Mouse (Mus musculus) kidney, postnatal 0 days (tissue): ENCODE measurements at regions not wholly inside any gene's neighbourhood (a gene's known extent, or its start where the extent isn't known, plus 50 kb on each side); places are given as distances from the start of the nearest gene placed in this dataset.
A peak's percentile ranks its signal among the peaks of the same experiment; 100 is the strongest.

ENCODE experiments used
- ATAC-seq: fragments of 200-750 bp; cut with Nextera tagmentation; replicated peaks from 2 replicates; pipeline ENCODE4 v1.8.0; 2017; ENCODE audit warnings: low read depth, moderate number of reproducible peaks, moderate TSS enrichment, moderate library complexity; ENCODE audit not compliant: low FRiP score
- DNase-seq: peaks from one replicate; pipeline ENCODE4 v3.0.0-alpha.2; 2016; ENCODE audit warnings: low spot score
- H3K27ac ChIP-seq: fragments of 300-500 bp; sonication (generic); 2 replicates; pipeline ENCODE4 v1.5.1; 2014; ENCODE audit warnings: mild to moderate bottlenecking
- H3K27me3 ChIP-seq: fragments of 300-500 bp; sonication (generic); 2 replicates; pipeline ENCODE4 v1.6.1; 2014; ENCODE audit warnings: low read length, mixed read lengths; ENCODE audit not compliant: insufficient read depth
- H3K36me3 ChIP-seq: fragments of 300-500 bp; sonication (generic); 2 replicates; pipeline ENCODE4 v1.6.1; 2014; ENCODE audit warnings: low read length, mixed read lengths; ENCODE audit not compliant: insufficient read depth
- H3K4me1 ChIP-seq: fragments of 300-500 bp; sonication (generic); replicated peaks from 2 replicates; pipeline ENCODE4 v1.6.1; 2014; ENCODE audit warnings: antibody characterized with exemption, low read length, mixed read lengths; ENCODE audit not compliant: insufficient read depth
- H3K4me2 ChIP-seq: fragments of 300-500 bp; sonication (generic); 2 replicates; pipeline ENCODE4 v1.6.1; 2014; ENCODE audit warnings: mild to moderate bottlenecking, low read length, moderate library complexity, mixed read lengths
- H3K4me3 ChIP-seq: fragments of 300-500 bp; sonication (generic); replicated peaks from 2 replicates; pipeline ENCODE4 v1.5.1; 2014; ENCODE audit warnings: low read depth, low read length
- H3K9ac ChIP-seq: fragments of 300-500 bp; sonication (generic); 2 replicates; pipeline ENCODE4 v1.6.1; 2014; ENCODE audit warnings: low read depth, low read length
- H3K9me3 ChIP-seq: fragments of 300-500 bp; sonication (generic); replicated peaks from 2 replicates; pipeline ENCODE4 v1.6.1; 2016; ENCODE audit warnings: low read length, inconsistent platforms, mixed read lengths
- CTCF ChIP-seq: IDR thresholded peaks from 2 replicates; pipeline ENCODE4 v1.5.1; 2016; ENCODE audit warnings: antibody characterized with exemption, low read depth, mild to moderate bottlenecking, moderate library complexity
- WGBS: fragments of 180-500 bp; shearing (Covaris S2); extraction: QIAGEN DNeasy Blood & Tissue Kit; methylation state at CpG from one replicate; pipeline ENCODE4 v1.1.7; 2014; 5-methylcytosine and 5-hydroxymethylcytosine counted together

GRCm38 (mm10) chr12:77799134-77799770 lies 394.8 kb upstream of the Gm6657 start:
- Histone ChIP-seq H3K4me1 (no peaks in the 10 kb centered on the region), H3K27me3 (no peaks in the 10 kb centered on the region), H3K4me3 (no peak overlapping the region), H3K36me3 (no peaks in the 10 kb centered on the region), H3K9ac (no peak overlapping the region), H3K4me2 (no peak overlapping the region), H3K27ac (no peak overlapping the region), H3K9me3 (no peaks in the 10 kb centered on the region)
- ATAC-seq (no peak), DNase-seq (no peak)
- WGBS, result 53% methylated on average over 12 of the region's 12 CpGs
- no peak for TF ChIP-seq CTCF

- Histone ChIP-seq H3K9me3 (no peaks in the 10 kb centered on the region), H3K4me3 (no peak overlapping the region), H3K4me1 (no peaks in the 10 kb centered on the region), H3K4me2 (no peak overlapping the region), H3K36me3 (no peaks in the 10 kb centered on the region), H3K27me3 (no peaks in the 10 kb centered on the region), H3K9ac (no peak overlapping the region), H3K27ac (no peak overlapping the region)
- DNase-seq (no peak), ATAC-seq (no peak)
- WGBS, result 85% methylated on average over 7 of the region's 7 CpGs
- no peak for TF ChIP-seq CTCF
Observed at GRCm38 (mm10) chr12:77807674-77808073, 386.4 kb upstream of the Gm6657 start.

GRCm38 (mm10) chr12:77811276-77811675 lies 382.8 kb upstream of the Gm6657 start:
- H3K9me3 ChIP-seq, result no peaks in the 10 kb centered on the region
- no peaks in the 10 kb centered on the region for H3K36me3 ChIP-seq
- TF ChIP-seq CTCF, result peak; percentile 68
- H3K4me2 ChIP-seq, result no peak overlapping the region
- WGBS, result 46% methylated on average over 2 of the region's 2 CpGs
- no peak overlapping the region for H3K27ac ChIP-seq
- ATAC-seq (no peak), DNase-seq (peak; percentile 43)
- H3K9ac ChIP-seq, result no peak overlapping the region
- no peak overlapping the region for H3K4me3 ChIP-seq
- H3K27me3 ChIP-seq, result no peaks in the 10 kb centered on the region
- H3K4me1 ChIP-seq, result no peaks in the 10 kb centered on the region

DNA sequence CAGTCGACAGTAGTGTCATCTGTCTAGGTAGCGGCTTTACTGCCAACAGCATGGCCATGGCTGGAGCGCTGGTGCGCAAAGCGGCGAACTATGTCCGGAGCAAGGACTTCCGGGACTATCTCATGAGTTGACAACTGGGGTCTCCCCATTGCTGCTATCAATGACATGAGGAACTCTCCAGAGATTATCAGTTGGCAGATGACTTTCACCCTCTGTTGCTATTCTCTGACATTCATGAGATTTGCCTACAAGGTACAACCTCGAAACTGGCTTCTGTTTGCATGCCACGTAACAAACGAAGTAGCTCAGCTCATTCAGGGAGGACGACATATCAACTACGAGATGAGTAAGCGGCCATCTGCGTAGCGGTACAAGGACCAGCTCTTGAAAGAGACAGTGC lies 374.6 kb upstream of the Gm6657 start:
- ATAC-seq (no peak), DNase-seq (no peak)
- Histone ChIP-seq H3K4me3 (no peak overlapping the region), H3K36me3 (no peaks in the 10 kb centered on the region), H3K27ac (no peak overlapping the region), H3K4me2 (no peak overlapping the region), H3K4me1 (no peaks in the 10 kb centered on the region), H3K9ac (no peak overlapping the region), H3K9me3 (no peaks in the 10 kb centered on the region), H3K27me3 (no peaks in the 10 kb centered on the region)
- WGBS, result 95% methylated on average over 16 of the region's 16 CpGs
- no peak for TF ChIP-seq CTCF

- no peak for ATAC-seq
Observed at GRCm38 (mm10) chr12:77823381-77824030, 370.5 kb upstream of the Gm6657 start.

GRCm38 (mm10) chr12:77833411-77834169 lies 360.5 kb upstream of the Gm6657 start:
- H3K4me2 ChIP-seq, result no peak overlapping the region
- H3K9me3 ChIP-seq, result no peaks in the 10 kb centered on the region
- no peak for ATAC-seq
- no peak overlapping the region for H3K27ac ChIP-seq
- 95% methylated on average over 9 of the region's 9 CpGs for WGBS
- H3K4me1 ChIP-seq, result no peaks in the 10 kb centered on the region
- DNase-seq, result no peak
- H3K36me3 ChIP-seq, result no peaks in the 10 kb centered on the region
- H3K4me3 ChIP-seq, result no peak overlapping the region
- no peaks in the 10 kb centered on the region for H3K27me3 ChIP-seq
- TF ChIP-seq CTCF, result no peak
- no peak overlapping the region for H3K9ac ChIP-seq

More at GRCm38 (mm10) chr12:77823381-77824030, 370.5 kb upstream of the Gm6657 start:
- WGBS, result 14% methylated on average over 3 of the region's 3 CpGs
- Histone ChIP-seq H3K4me2 (no peak overlapping the region), H3K9me3 (no peaks in the 10 kb centered on the region), H3K36me3 (no peaks in the 10 kb centered on the region), H3K27me3 (no peaks in the 10 kb centered on the region), H3K4me1 (no peaks in the 10 kb centered on the region), H3K9ac (no peak overlapping the region), H3K4me3 (no peak overlapping the region), H3K27ac (no peak overlapping the region)
- TF ChIP-seq CTCF, result no peak
- DNase-seq, result peak; percentile 37
